In genomic region chr7:137312933-137313182, GRCm38 (mm10) we compare ENCODE assay signal across 8 mouse cellular contexts. TPM values are rescaled to one million over a fixed set of nuclear protein-coding genes. Genes with fewer than 3 reads are reported as not detected.
A peak's percentile ranks its signal among the peaks of the same experiment; 100 is the strongest.
DNase-seq lines count a peak whose midpoint lies in the region; ATAC-seq lines count a peak whose summit lies in the region.

No protein-coding gene starts in this region.

- under 1% methylated on average over 10 of the region's 10 CpGs for WGBS in hindbrain, embryonic 11.5 days
- WGBS in midbrain, embryonic 11.5 days, result 0% methylated on average over 10 of the region's 10 CpGs

- peak; percentile 47 for DNase-seq in kidney, adult 18-20 months
- no peak for DNase-seq in kidney, adult 8-10 months
- DNase-seq in R1 (ENCODE audit: low read depth, low spot score), result peak; percentile 36
- no peak for DNase-seq in hindbrain, embryonic 11.5 days (ENCODE audit: low spot score)
- peak; percentile 96 for DNase-seq in midbrain, embryonic 11.5 days (ENCODE audit: low spot score, missing footprints)
- no peak for DNase-seq in ovary, postnatal 14 days (ENCODE audit: low spot score)
- no peak for DNase-seq in cerebellum, postnatal 10 days
- no peak for DNase-seq in MN1 (ENCODE audit: low spot score)

- H3K27ac ChIP-seq in hindbrain, embryonic 11.5 days (ENCODE audit: low read depth, low read length), result peak overlapping the region; percentile 96
- peak overlapping the region; percentile 89 for H3K27ac ChIP-seq in midbrain, embryonic 11.5 days (ENCODE audit: low read depth, low read length)

- peaks cover 28% of the 10 kb centered on the region for H3K27me3 ChIP-seq in hindbrain, embryonic 11.5 days (ENCODE audit: control insufficient read depth, insufficient read depth, low read length)
- H3K27me3 ChIP-seq in midbrain, embryonic 11.5 days (ENCODE audit: control insufficient read depth, insufficient read depth, low read length), result peaks cover 65% of the 10 kb centered on the region

- no peaks in the 10 kb centered on the region for H3K36me3 ChIP-seq in hindbrain, embryonic 11.5 days (ENCODE audit: control insufficient read depth, insufficient read depth, low read length)
- H3K36me3 ChIP-seq in midbrain, embryonic 11.5 days (ENCODE audit: control insufficient read depth, insufficient read depth, low read length), result no peaks in the 10 kb centered on the region

- peaks cover 16% of the 10 kb centered on the region; the same call in 1 of the 2 replicates for H3K4me1 ChIP-seq in hindbrain, embryonic 11.5 days (replicated peaks; ENCODE audit: control insufficient read depth, insufficient read depth, low read length)
- peaks cover 42% of the 10 kb centered on the region for H3K4me1 ChIP-seq in midbrain, embryonic 11.5 days (ENCODE audit: control insufficient read depth, insufficient read depth, low read length)

- no peaks in the 10 kb centered on the region for H3K9me3 ChIP-seq in hindbrain, embryonic 11.5 days (ENCODE audit: control insufficient read depth, low read length)
- no peaks in the 10 kb centered on the region for H3K9me3 ChIP-seq in midbrain, embryonic 11.5 days (ENCODE audit: control insufficient read depth, low read length)

- ATAC-seq in hindbrain, embryonic 11.5 days (ENCODE audit: low FRiP score), result no peak
- no peak for ATAC-seq in midbrain, embryonic 11.5 days (ENCODE audit: low FRiP score)

- peak overlapping the region; percentile 91 for H3K4me2 ChIP-seq in hindbrain, embryonic 11.5 days (replicated peaks; ENCODE audit: low read depth, low read length)
- peak overlapping the region; percentile 82 for H3K4me2 ChIP-seq in midbrain, embryonic 11.5 days

- H3K4me3 ChIP-seq in hindbrain, embryonic 11.5 days (ENCODE audit: low read depth, low read length), result peak overlapping the region; percentile 91
- H3K4me3 ChIP-seq in midbrain, embryonic 11.5 days (ENCODE audit: low read depth, low read length), result peak overlapping the region; percentile 74

- H3K9ac ChIP-seq in hindbrain, embryonic 11.5 days (ENCODE audit: low read depth, low read length), result peak overlapping the region; percentile 93
- peak overlapping the region; percentile 85 for H3K9ac ChIP-seq in midbrain, embryonic 11.5 days (ENCODE audit: low read length)

RNA-seq across cellular contexts. Expression of gene Ebf3, which starts 1.4 kb away (rescaled TPM):
- polyA plus RNA-seq in hindbrain, embryonic 11.5 days (2014; fragmentation: Nextera tagmentation; extraction: Ambion mirVana), result 14.0 and 15.9 TPM in 2 replicates
- 11.2 and 12.7 TPM in 2 replicates for polyA plus RNA-seq in midbrain, embryonic 11.5 days (2014; fragmentation: Nextera tagmentation; extraction: Ambion mirVana)

Comparison
In these comparisons a context has a peak if more than half of its experiments do, and no peak if none do; other contexts are left out.
1. DNase-seq: peak in kidney, adult 18-20 months (single experiment), R1 (single experiment) and midbrain, embryonic 11.5 days (single experiment); none in kidney, adult 8-10 months (0 of 2), hindbrain, embryonic 11.5 days (single experiment), ovary, postnatal 14 days (single experiment), cerebellum, postnatal 10 days (0 of 2) and MN1 (single experiment).